Mouse (Mus musculus): ENCODE data around the gene Ube2d2b. TPM values are rescaled to one million over a fixed set of nuclear protein-coding genes. Genes with fewer than 3 reads are reported as not detected.

Gene Ube2d2b
- polyA plus RNA-seq, 1 experiment from 2014 or later, result 0.10 TPM

DNA sequence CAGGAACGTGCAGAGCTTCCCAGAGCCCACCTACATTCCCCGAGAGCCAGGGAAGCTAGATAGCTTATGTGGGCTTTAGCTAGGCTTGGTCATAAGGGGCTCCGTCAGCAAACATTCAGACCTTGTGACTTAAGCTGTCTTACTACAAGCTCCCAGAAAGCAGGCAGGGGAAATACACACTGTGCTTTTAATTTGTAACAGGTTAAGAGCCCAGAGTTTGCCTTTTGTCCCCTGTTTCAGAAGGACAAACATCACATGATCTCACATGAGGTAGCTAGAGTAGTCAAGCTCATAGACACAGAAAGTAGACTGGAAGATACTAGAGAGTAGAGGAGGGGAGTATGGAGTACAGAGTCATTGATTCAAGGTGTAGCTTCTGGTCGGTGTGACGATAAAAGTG, 50.8 kb downstream of the Ube2d2b start:
- Histone ChIP-seq H3K27ac (replicated peaks) (no peak overlapping the region), H3K36me3 (no peaks in the 10 kb centered on the region), H3K27me3 (no peaks in the 10 kb centered on the region), H3K4me1 (no peaks in the 10 kb centered on the region), H3K4me3 (no peak overlapping the region), H3K4me2 (replicated peaks) (no peak overlapping the region), H3K9me3 (no peaks in the 10 kb centered on the region), H3K9ac (replicated peaks) (no peak overlapping the region)
- WGBS, result 86% methylated on average over 5 of the region's 5 CpGs
- ATAC-seq (replicated peaks), result no peak

Other genes starting within 250 kb of the Ube2d2b start
- 20.9 and 21.8 TPM in 2 replicates for gene Rpap2, start 232.7 kb upstream of the Ube2d2b start, polyA plus RNA-seq (2015; fragmentation: Nextera tagmentation; extraction: Ambion mirVana)
- gene Glmn, start 232.2 kb upstream of the Ube2d2b start, polyA plus RNA-seq (2015; fragmentation: Nextera tagmentation; extraction: Ambion mirVana), result 30.3 TPM in 2 replicates
- not detected in 2 replicates for gene Gfi1, start 104.1 kb upstream of the Ube2d2b start, polyA plus RNA-seq (2015; fragmentation: Nextera tagmentation; extraction: Ambion mirVana)
- 54.6 and 57.2 TPM in 2 replicates for gene Evi5, start 45.0 kb downstream of the Ube2d2b start, polyA plus RNA-seq (2015; fragmentation: Nextera tagmentation; extraction: Ambion mirVana)
- 69.9 and 71.3 TPM in 2 replicates for gene Rpl5, start 70.4 kb downstream of the Ube2d2b start, polyA plus RNA-seq (2015; fragmentation: Nextera tagmentation; extraction: Ambion mirVana)
- gene Fam69a, start 157.0 kb downstream of the Ube2d2b start, polyA plus RNA-seq (2015; fragmentation: Nextera tagmentation; extraction: Ambion mirVana), result 31.5 and 31.9 TPM in 2 replicates
- gene Mtf2, start 235.6 kb downstream of the Ube2d2b start, polyA plus RNA-seq (2015; fragmentation: Nextera tagmentation; extraction: Ambion mirVana), result 143 and 144 TPM in 2 replicates

All from forebrain, embryonic 15.5 days (tissue).